Comparison of ENCODE assay signal across 21 mouse cellular contexts in genomic region chr5:73230171-73230570, GRCm38 (mm10). TPM values are rescaled to one million over a fixed set of nuclear protein-coding genes. Genes with fewer than 3 reads are reported as not detected.
DNase-seq lines count a peak whose midpoint lies in the region; ATAC-seq and TF ChIP-seq lines count a peak whose summit lies in the region.
"Had no signal": no experiment of that assay in that cellular context is flagged by ENCODE, and none has a peak within 500 bp of the region (broad histone marks: within the 10 kb centered on the region; RNA-seq: fewer than 3 reads in every experiment).

No protein-coding gene starts in this region.

- peak overlapping the region; percentile 45 for H3K27ac ChIP-seq in heart, adult 2 months
- H3K27ac ChIP-seq in hindbrain, embryonic 10.5 days: peak overlapping the region; percentile 17; the same call in 1 of the 2 replicates
- H3K27ac ChIP-seq in hindbrain, embryonic 16.5 days (ENCODE audit: low read depth, low read length): no peak overlapping the region
- no peak overlapping the region for H3K27ac ChIP-seq in liver, embryonic 13.5 days
- no peak overlapping the region for H3K27ac ChIP-seq in liver, embryonic 11.5 days (ENCODE audit: low read depth, low read length)
- H3K27ac ChIP-seq in embryonic facial prominence, embryonic 15.5 days (replicated peaks): 0 out of 2 replicates have a peak overlapping the region, but pooled peaks have one; percentile 28
- H3K27ac ChIP-seq: left cerebral cortex, adult 2 months; midbrain, embryonic 15.5 days had no signal

- no peak for TF ChIP-seq CTCF in heart, adult 2 months (IDR thresholded peaks at IDR 0.05)

- peaks cover 35% of the 10 kb centered on the region for H3K4me1 ChIP-seq in heart, adult 2 months (ENCODE audit: control insufficient read depth, insufficient read depth, low read length)
- peaks cover 70% of the 10 kb centered on the region for H3K4me1 ChIP-seq in hindbrain, embryonic 10.5 days (replicated peaks)
- H3K4me1 ChIP-seq in hindbrain, embryonic 16.5 days (ENCODE audit: control insufficient read depth, insufficient read depth, low read depth, low read length): peaks cover 13% of the 10 kb centered on the region
- H3K4me1 ChIP-seq in liver, embryonic 13.5 days (replicated peaks): peaks cover 59% of the 10 kb centered on the region
- peaks cover 29% of the 10 kb centered on the region for H3K4me1 ChIP-seq in liver, embryonic 11.5 days (replicated peaks; ENCODE audit: control insufficient read depth, insufficient read depth, low read length)
- peaks cover 25% of the 10 kb centered on the region for H3K4me1 ChIP-seq in embryonic facial prominence, embryonic 15.5 days

- WGBS in heart, adult 2 months: 55% methylated on average over 4 of the region's 4 CpGs
- 34% methylated on average over 4 of the region's 4 CpGs for WGBS in hindbrain, embryonic 10.5 days
- WGBS in hindbrain, embryonic 16.5 days: 35% methylated on average over 4 of the region's 4 CpGs
- 68% methylated on average over 4 of the region's 4 CpGs for WGBS in liver, embryonic 13.5 days (ENCODE audit: insufficient replicate concordance)
- 70% methylated on average over 4 of the region's 4 CpGs for WGBS in liver, embryonic 11.5 days
- WGBS in embryonic facial prominence, embryonic 15.5 days: 48% methylated on average over 4 of the region's 4 CpGs

- no peak overlapping the region for H3K4me3 ChIP-seq in heart, adult 2 months
- H3K4me3 ChIP-seq in hindbrain, embryonic 10.5 days: no peak overlapping the region
- no peak overlapping the region for H3K4me3 ChIP-seq in hindbrain, embryonic 16.5 days (ENCODE audit: low read length)
- no peak overlapping the region for H3K4me3 ChIP-seq in liver, embryonic 13.5 days (replicated peaks)
- H3K4me3 ChIP-seq in liver, embryonic 11.5 days (ENCODE audit: low read depth, low read length): no peak overlapping the region
- no peak overlapping the region for H3K4me3 ChIP-seq in embryonic facial prominence, embryonic 15.5 days (replicated peaks)
- H3K4me3 ChIP-seq: left cerebral cortex, adult 2 months; midbrain, embryonic 15.5 days; myocyte had no signal

- H3K9me3 ChIP-seq in hindbrain, embryonic 10.5 days: no peaks in the 10 kb centered on the region
- no peaks in the 10 kb centered on the region for H3K9me3 ChIP-seq in hindbrain, embryonic 16.5 days (ENCODE audit: control insufficient read depth, low read length)
- H3K9me3 ChIP-seq in liver, embryonic 13.5 days (replicated peaks): no peaks in the 10 kb centered on the region
- H3K9me3 ChIP-seq in liver, embryonic 11.5 days (ENCODE audit: control insufficient read depth, low read length): no peaks in the 10 kb centered on the region
- no peaks in the 10 kb centered on the region for H3K9me3 ChIP-seq in embryonic facial prominence, embryonic 15.5 days (replicated peaks)
- H3K9me3 ChIP-seq: midbrain, embryonic 15.5 days had no signal

- DNase-seq in heart, adult 2 months: no peak
- no peak for DNase-seq in heart, adult 11 months
- no peak for DNase-seq in hindbrain, embryonic 10.5 days (ENCODE audit: low spot score)
- no peak for DNase-seq in liver, embryonic 13.5 days
- no peak for DNase-seq in liver, embryonic 11.5 days (ENCODE audit: low spot score)
- DNase-seq in cerebellum, postnatal 10 days: no peak
- DNase-seq: B cell, adult 2 months; cerebellum, adult 18-20 months; gastrocnemius, postnatal 36 days; layer of hippocampus, adult 9-11 months; left cerebral cortex, postnatal 4 days; liver; lung, adult 18-20 months; thymus, postnatal 25 days had no signal

- H3K36me3 ChIP-seq in heart, adult 2 months (ENCODE audit: control insufficient read depth, insufficient read depth, low read length): peaks cover 8% of the 10 kb centered on the region
- 0 out of 2 replicates have a peak, but pooled peaks cover 3% of the 10 kb centered on the region for H3K36me3 ChIP-seq in hindbrain, embryonic 10.5 days
- no peaks in the 10 kb centered on the region for H3K36me3 ChIP-seq in hindbrain, embryonic 16.5 days (ENCODE audit: control insufficient read depth, insufficient read depth, low read length)
- H3K36me3 ChIP-seq in liver, embryonic 13.5 days: no peaks in the 10 kb centered on the region
- H3K36me3 ChIP-seq in liver, embryonic 11.5 days (ENCODE audit: control insufficient read depth, insufficient read depth, low read length): no peaks in the 10 kb centered on the region
- no peaks in the 10 kb centered on the region for H3K36me3 ChIP-seq in embryonic facial prominence, embryonic 15.5 days
- H3K36me3 ChIP-seq: midbrain, embryonic 15.5 days had no signal

- no peak overlapping the region for H3K9ac ChIP-seq in heart, adult 2 months (ENCODE audit: low read depth, low read length)
- H3K9ac ChIP-seq in hindbrain, embryonic 16.5 days (ENCODE audit: low read depth, low read length): no peak overlapping the region
- H3K9ac ChIP-seq in liver, embryonic 13.5 days: 0 out of 2 replicates have a peak overlapping the region, but pooled peaks have one; percentile 4
- no peak overlapping the region for H3K9ac ChIP-seq in liver, embryonic 11.5 days (ENCODE audit: low read depth, low read length)
- H3K9ac ChIP-seq in embryonic facial prominence, embryonic 15.5 days: no peak overlapping the region
- H3K9ac ChIP-seq: midbrain, embryonic 15.5 days had no signal

- peaks cover 2% of the 10 kb centered on the region; the same call in 1 of the 2 replicates for H3K79me2 ChIP-seq in heart, adult 2 months (replicated peaks; ENCODE audit: control insufficient read depth, insufficient read depth, low read length)

- TF ChIP-seq POLR2A in heart, adult 2 months (IDR thresholded peaks at IDR 0.05; ENCODE audit: insufficient read depth, low read depth, low read length): no peak

- H3K27me3 ChIP-seq in heart, adult 2 months (ENCODE audit: control insufficient read depth, insufficient read depth, low read length): no peaks in the 10 kb centered on the region
- no peaks in the 10 kb centered on the region for H3K27me3 ChIP-seq in hindbrain, embryonic 10.5 days (ENCODE audit: insufficient read depth, poor library complexity, severe bottlenecking)
- H3K27me3 ChIP-seq in hindbrain, embryonic 16.5 days (replicated peaks; ENCODE audit: control insufficient read depth, insufficient read depth, low read length): no peaks in the 10 kb centered on the region
- H3K27me3 ChIP-seq in liver, embryonic 13.5 days: no peaks in the 10 kb centered on the region
- no peaks in the 10 kb centered on the region for H3K27me3 ChIP-seq in liver, embryonic 11.5 days (replicated peaks; ENCODE audit: control insufficient read depth, insufficient read depth, low read length)
- no peaks in the 10 kb centered on the region for H3K27me3 ChIP-seq in embryonic facial prominence, embryonic 15.5 days
- H3K27me3 ChIP-seq: midbrain, embryonic 15.5 days; Patski had no signal

- no peak for ATAC-seq in hindbrain, embryonic 16.5 days
- no peak for ATAC-seq in liver, embryonic 13.5 days (ENCODE audit: low read depth)
- ATAC-seq in liver, embryonic 11.5 days (replicated peaks; ENCODE audit: low FRiP score): no peak
- ATAC-seq in embryonic facial prominence, embryonic 15.5 days (ENCODE audit: insufficient number of reproducible peaks, low FRiP score, low TSS enrichment, low read depth): no peak
- ATAC-seq: forebrain, embryonic 16.5 days; midbrain, embryonic 15.5 days; Patski had no signal

- no peak overlapping the region for H3K4me2 ChIP-seq in hindbrain, embryonic 16.5 days (ENCODE audit: low read length)
- no peak overlapping the region for H3K4me2 ChIP-seq in liver, embryonic 13.5 days
- H3K4me2 ChIP-seq in liver, embryonic 11.5 days: no peak overlapping the region
- no peak overlapping the region for H3K4me2 ChIP-seq in embryonic facial prominence, embryonic 15.5 days (replicated peaks)
- H3K4me2 ChIP-seq: midbrain, embryonic 15.5 days had no signal

- intact Hi-C loops in heart, adult 2 months (cut with DNase I): no loop called here

- no peak for TF ChIP-seq EP300 in heart, adult 2 months (IDR thresholded peaks at IDR 0.05; ENCODE audit: insufficient read depth, low read depth, low read length)

RNA-seq across cellular contexts. Expression of gene Fryl, which starts 26.2 kb away (rescaled TPM):
- 10 to 100 TPM; 32.9 to 40.7 TPM for total RNA-seq in heart, adult 2 months (2021)
- polyA plus RNA-seq in heart, adult 2 months (2012; rRNA removed): 25.9 and 27.4 TPM in 2 replicates
- polyA plus RNA-seq in hindbrain, embryonic 10.5 days (2016; fragmentation: Nextera tagmentation; extraction: Ambion mirVana): 29.4 and 30.7 TPM in 2 replicates
- 29.3 and 32.1 TPM in 2 replicates for polyA plus RNA-seq in hindbrain, embryonic 16.5 days (2015; fragmentation: Nextera tagmentation; extraction: Ambion mirVana)
- 44.2 and 44.5 TPM in 2 replicates for polyA plus RNA-seq in liver, embryonic 13.5 days (2015; fragmentation: Nextera tagmentation; extraction: Ambion mirVana)
- polyA plus RNA-seq in liver, embryonic 11.5 days (2014; fragmentation: Nextera tagmentation; extraction: Ambion mirVana): 35.4 and 39.7 TPM in 2 replicates
- 30.8 and 31.3 TPM in 2 replicates for polyA plus RNA-seq in embryonic facial prominence, embryonic 15.5 days (2015; fragmentation: Nextera tagmentation; extraction: Ambion mirVana)

Comparison
In these comparisons a context has a peak if more than half of its experiments do, and no peak if none do; other contexts are left out.
1. H3K27ac ChIP-seq: peak in heart, adult 2 months (single experiment), hindbrain, embryonic 10.5 days (single experiment) and embryonic facial prominence, embryonic 15.5 days (single experiment); none in hindbrain, embryonic 16.5 days (single experiment), liver, embryonic 13.5 days (single experiment) and liver, embryonic 11.5 days (single experiment).